Mouse (Mus musculus): Measurements from ENCODE around the gene Grb10. TPM values are rescaled to one million over a fixed set of nuclear protein-coding genes. Genes with fewer than 3 reads are reported as not detected.

Gene Grb10
- polyA plus RNA-seq, 1 experiment: 5.3 TPM

GRCm38 (mm10) chr11:11972401-11973110 lies 65.9 kb downstream of the Grb10 start:
- Histone ChIP-seq H3K27ac (ENCODE audit: insufficient read depth, low read length) (no peak overlapping the region), H3K36me3 (ENCODE audit: control insufficient read depth, insufficient read depth, low read length) (no peaks in the 10 kb centered on the region), H3K4me1 (ENCODE audit: control insufficient read depth, insufficient read depth, insufficient read length) (no peaks in the 10 kb centered on the region), H3K27me3 (ENCODE audit: control insufficient read depth, insufficient read depth, low read length) (no peaks in the 10 kb centered on the region), H3K4me3 (ENCODE audit: extremely low read depth, insufficient read depth, insufficient read length) (no peak overlapping the region)
- TF ChIP-seq CTCF (IDR thresholded peaks at IDR 0.05; ENCODE audit: extremely low read depth, insufficient read depth, insufficient read length, insufficient replicate concordance): no peak
- no peak for TF ChIP-seq POLR2A (IDR thresholded peaks at IDR 0.05; ENCODE audit: low read depth, low read length)
- no peak for DNase-seq (ENCODE audit: low read depth in 1 of 2, low spot score in 2 of 2)
- WGBS: 92% methylated on average over 6 of the region's 6 CpGs

GRCm38 (mm10) chr11:11970246-11970645 lies 68.2 kb downstream of the Grb10 start:
- no peaks in the 10 kb centered on the region for H3K4me1 ChIP-seq (ENCODE audit: control insufficient read depth, insufficient read depth, insufficient read length)
- no peak overlapping the region for H3K27ac ChIP-seq (ENCODE audit: insufficient read depth, low read length)
- no peak overlapping the region for H3K4me3 ChIP-seq (ENCODE audit: extremely low read depth, insufficient read depth, insufficient read length)
- DNase-seq (ENCODE audit: low read depth in 1 of 2, low spot score in 2 of 2): no peak
- H3K27me3 ChIP-seq (ENCODE audit: control insufficient read depth, insufficient read depth, low read length): no peaks in the 10 kb centered on the region
- TF ChIP-seq POLR2A (IDR thresholded peaks at IDR 0.05; ENCODE audit: low read depth, low read length): no peak
- no peak for TF ChIP-seq CTCF (IDR thresholded peaks at IDR 0.05; ENCODE audit: extremely low read depth, insufficient read depth, insufficient read length, insufficient replicate concordance)
- no peaks in the 10 kb centered on the region for H3K36me3 ChIP-seq (ENCODE audit: control insufficient read depth, insufficient read depth, low read length)
- WGBS: 95% methylated on average over 11 of the region's 11 CpGs

- Histone ChIP-seq H3K36me3 (ENCODE audit: control insufficient read depth, insufficient read depth, low read length) (no peaks in the 10 kb centered on the region), H3K4me1 (ENCODE audit: control insufficient read depth, insufficient read depth, insufficient read length) (no peaks in the 10 kb centered on the region), H3K4me3 (ENCODE audit: extremely low read depth, insufficient read depth, insufficient read length) (no peak overlapping the region), H3K27ac (ENCODE audit: insufficient read depth, low read length) (no peak overlapping the region), H3K27me3 (ENCODE audit: control insufficient read depth, insufficient read depth, low read length) (no peaks in the 10 kb centered on the region)
- no peak for TF ChIP-seq CTCF (IDR thresholded peaks at IDR 0.05; ENCODE audit: extremely low read depth, insufficient read depth, insufficient read length, insufficient replicate concordance)
- no peak for TF ChIP-seq POLR2A (IDR thresholded peaks at IDR 0.05; ENCODE audit: low read depth, low read length)
- 83% methylated on average over 6 of the region's 6 CpGs for WGBS
- no peak for DNase-seq (ENCODE audit: low read depth in 1 of 2, low spot score in 2 of 2)
These were observed 69.7 kb downstream of the Grb10 start for GRCm38 (mm10) chr11:11968830-11969229.

GRCm38 (mm10) chr11:11967519-11967918 lies 71.0 kb downstream of the Grb10 start:
- 69% methylated on average over 8 of the region's 8 CpGs for WGBS
- no peaks in the 10 kb centered on the region for H3K36me3 ChIP-seq (ENCODE audit: control insufficient read depth, insufficient read depth, low read length)
- H3K4me3 ChIP-seq (ENCODE audit: extremely low read depth, insufficient read depth, insufficient read length): no peak overlapping the region
- H3K27ac ChIP-seq (ENCODE audit: insufficient read depth, low read length): no peak overlapping the region
- H3K4me1 ChIP-seq (ENCODE audit: control insufficient read depth, insufficient read depth, insufficient read length): no peaks in the 10 kb centered on the region; the same call in 1 of the 2 replicates
- no peaks in the 10 kb centered on the region for H3K27me3 ChIP-seq (ENCODE audit: control insufficient read depth, insufficient read depth, low read length)
- TF ChIP-seq CTCF (IDR thresholded peaks at IDR 0.05; ENCODE audit: extremely low read depth, insufficient read depth, insufficient read length, insufficient replicate concordance): no peak
- no peak for TF ChIP-seq POLR2A (IDR thresholded peaks at IDR 0.05; ENCODE audit: low read depth, low read length)
- no peak for DNase-seq (ENCODE audit: low read depth in 1 of 2, low spot score in 2 of 2)

- H3K27ac ChIP-seq (ENCODE audit: insufficient read depth, low read length): no peak overlapping the region
- no peak overlapping the region for H3K4me3 ChIP-seq (ENCODE audit: extremely low read depth, insufficient read depth, insufficient read length)
- H3K4me1 ChIP-seq (ENCODE audit: control insufficient read depth, insufficient read depth, insufficient read length): no peaks in the 10 kb centered on the region; the same call in 1 of the 2 replicates
- DNase-seq (ENCODE audit: low read depth in 1 of 2, low spot score in 2 of 2): no peak
- TF ChIP-seq CTCF (IDR thresholded peaks at IDR 0.05; ENCODE audit: extremely low read depth, insufficient read depth, insufficient read length, insufficient replicate concordance): no peak
- TF ChIP-seq POLR2A (IDR thresholded peaks at IDR 0.05; ENCODE audit: low read depth, low read length): no peak
- H3K36me3 ChIP-seq (ENCODE audit: control insufficient read depth, insufficient read depth, low read length): no peaks in the 10 kb centered on the region
- 80% methylated on average over 3 of the region's 3 CpGs for WGBS
- H3K27me3 ChIP-seq (ENCODE audit: control insufficient read depth, insufficient read depth, low read length): no peaks in the 10 kb centered on the region
These were observed 72.3 kb downstream of the Grb10 start for GRCm38 (mm10) chr11:11966220-11966619.

GRCm38 (mm10) chr11:11965501-11966125 lies 72.9 kb downstream of the Grb10 start:
- H3K4me1 ChIP-seq (ENCODE audit: control insufficient read depth, insufficient read depth, insufficient read length): no peaks in the 10 kb centered on the region; the same call in 1 of the 2 replicates
- WGBS: 77% methylated on average over 12 of the region's 12 CpGs
- H3K27me3 ChIP-seq (ENCODE audit: control insufficient read depth, insufficient read depth, low read length): no peaks in the 10 kb centered on the region
- DNase-seq (ENCODE audit: low read depth in 1 of 2, low spot score in 2 of 2): no peak
- H3K27ac ChIP-seq (ENCODE audit: insufficient read depth, low read length): no peak overlapping the region
- no peaks in the 10 kb centered on the region for H3K36me3 ChIP-seq (ENCODE audit: control insufficient read depth, insufficient read depth, low read length)
- H3K4me3 ChIP-seq (ENCODE audit: extremely low read depth, insufficient read depth, insufficient read length): no peak overlapping the region
- TF ChIP-seq CTCF (IDR thresholded peaks at IDR 0.05; ENCODE audit: extremely low read depth, insufficient read depth, insufficient read length, insufficient replicate concordance) (no peak), POLR2A (IDR thresholded peaks at IDR 0.05; ENCODE audit: low read depth, low read length) (no peak)

GRCm38 (mm10) chr11:11964729-11965128 lies 73.8 kb downstream of the Grb10 start:
- Histone ChIP-seq H3K36me3 (ENCODE audit: control insufficient read depth, insufficient read depth, low read length) (no peaks in the 10 kb centered on the region), H3K27me3 (ENCODE audit: control insufficient read depth, insufficient read depth, low read length) (no peaks in the 10 kb centered on the region), H3K4me1 (ENCODE audit: control insufficient read depth, insufficient read depth, insufficient read length) (no peaks in the 10 kb centered on the region; the same call in 1 of the 2 replicates), H3K27ac (ENCODE audit: insufficient read depth, low read length) (no peak overlapping the region), H3K4me3 (ENCODE audit: extremely low read depth, insufficient read depth, insufficient read length) (no peak overlapping the region)
- TF ChIP-seq POLR2A (IDR thresholded peaks at IDR 0.05; ENCODE audit: low read depth, low read length) (no peak), CTCF (IDR thresholded peaks at IDR 0.05; ENCODE audit: extremely low read depth, insufficient read depth, insufficient read length, insufficient replicate concordance) (no peak)
- WGBS: 91% methylated on average over 2 of the region's 2 CpGs
- no peak for DNase-seq (ENCODE audit: low read depth in 1 of 2, low spot score in 2 of 2)
